Mouse (Mus musculus) ZHBTc4 (cell line): ENCODE data around the gene Atic.

Source experiments
- DNase-seq: peaks from one replicate; pipeline ENCODE4 v3.0.0-alpha.2; 2011; ENCODE audit warnings: low read depth, low spot score

Atic gene

GRCm38 (mm10) chr1:71556688-71557612 is at the start of gene Atic:
Atic (plus strand) TSS chr1:71557150.
- DNase-seq = peak; percentile 98

- DNase-seq = peak; percentile 76
Measured at GRCm38 (mm10) chr1:71507251-71507650, 49.7 kb upstream of the Atic start.

DNA sequence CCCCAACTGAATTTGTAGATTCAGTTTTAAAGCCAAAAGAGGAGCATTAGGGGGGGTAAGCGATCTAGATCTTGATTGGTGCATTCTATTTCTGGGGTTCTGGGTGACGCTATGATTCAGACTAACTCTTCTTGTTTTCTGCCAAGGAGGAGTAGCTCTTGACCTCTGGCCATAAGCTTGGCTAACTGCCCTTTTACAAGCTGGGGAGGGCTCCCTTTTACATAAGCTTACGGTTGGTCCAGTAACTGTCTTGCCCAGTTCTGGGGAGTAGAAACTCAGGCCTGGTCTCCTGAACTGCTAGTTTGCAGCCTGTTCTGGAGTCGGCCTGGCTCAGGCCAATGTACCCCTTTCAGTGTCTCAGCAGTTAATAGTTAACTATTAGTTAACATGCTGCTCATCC is 41.9 kb upstream of the Atic start:
- no peak for DNase-seq

DNA sequence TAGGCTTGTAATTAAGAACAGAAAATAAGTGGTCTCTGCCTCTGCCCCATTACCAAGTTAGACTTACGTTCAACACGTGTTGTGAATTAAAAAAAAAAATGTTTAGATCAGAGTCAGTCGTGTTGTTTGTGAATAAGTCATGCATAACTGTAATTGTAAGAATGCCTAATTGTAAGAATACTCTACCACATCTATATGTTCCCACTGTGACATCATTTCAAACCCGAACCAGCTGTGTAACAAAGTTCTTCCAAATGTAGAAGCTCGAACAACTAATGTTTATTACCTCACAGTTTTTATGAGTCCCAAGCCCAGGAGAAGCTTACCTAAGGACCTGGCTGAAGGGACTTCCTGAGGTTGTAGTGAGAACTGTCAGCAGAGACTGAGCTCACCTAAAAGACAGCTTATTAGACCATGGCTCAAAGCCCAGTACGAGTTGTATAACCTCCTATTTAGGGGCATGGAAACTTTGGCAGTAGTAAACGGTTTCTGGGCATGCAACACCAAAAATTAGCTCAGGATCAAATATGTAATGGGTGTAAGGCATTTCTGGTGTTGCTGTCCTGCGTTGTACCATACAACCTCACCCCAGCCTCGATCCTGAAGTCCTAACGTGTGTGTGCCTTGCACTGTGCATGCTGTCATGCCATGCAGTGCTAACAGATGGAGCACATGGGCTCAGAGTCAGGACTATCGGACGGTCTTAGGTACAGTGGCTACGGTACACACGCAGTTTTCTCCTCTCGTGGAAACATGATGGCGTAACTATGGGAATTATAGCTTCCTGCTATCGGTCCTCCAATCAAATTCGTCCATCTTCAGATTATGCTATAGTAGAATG is 27.9 kb upstream of the Atic start:
- DNase-seq = no peak

GRCm38 (mm10) chr1:71530779-71531178 is 26.2 kb upstream of the Atic start:
- DNase-seq = peak; percentile 51

- peak; percentile 93 for DNase-seq
Measured at GRCm38 (mm10) chr1:71531653-71532052, 25.3 kb upstream of the Atic start.

- DNase-seq = no peak
Measured at GRCm38 (mm10) chr1:71539641-71540040, 17.3 kb upstream of the Atic start.

DNA sequence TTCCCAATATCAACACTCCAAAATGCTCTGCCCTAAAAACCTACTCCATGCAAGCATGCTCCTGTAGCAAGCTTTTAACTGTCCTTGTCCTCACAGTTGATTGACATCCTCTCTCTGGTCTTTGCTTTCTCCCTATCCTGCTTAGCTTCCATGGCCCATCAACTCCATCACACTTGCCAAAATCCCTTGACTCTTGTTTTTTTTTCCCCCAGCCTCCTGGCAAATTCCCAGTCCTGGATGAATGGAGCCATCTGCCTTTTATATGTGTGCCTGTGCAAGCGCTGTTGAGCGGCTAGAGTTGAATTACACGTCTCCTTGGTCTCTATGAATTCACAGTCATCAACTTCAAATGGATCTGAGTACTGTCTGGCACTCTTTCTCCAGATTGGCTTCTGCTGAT is 16.5 kb upstream of the Atic start:
- DNase-seq = no peak

GRCm38 (mm10) chr1:71550626-71551195 is 6.2 kb upstream of the Atic start:
- peak; percentile 64 for DNase-seq

DNA sequence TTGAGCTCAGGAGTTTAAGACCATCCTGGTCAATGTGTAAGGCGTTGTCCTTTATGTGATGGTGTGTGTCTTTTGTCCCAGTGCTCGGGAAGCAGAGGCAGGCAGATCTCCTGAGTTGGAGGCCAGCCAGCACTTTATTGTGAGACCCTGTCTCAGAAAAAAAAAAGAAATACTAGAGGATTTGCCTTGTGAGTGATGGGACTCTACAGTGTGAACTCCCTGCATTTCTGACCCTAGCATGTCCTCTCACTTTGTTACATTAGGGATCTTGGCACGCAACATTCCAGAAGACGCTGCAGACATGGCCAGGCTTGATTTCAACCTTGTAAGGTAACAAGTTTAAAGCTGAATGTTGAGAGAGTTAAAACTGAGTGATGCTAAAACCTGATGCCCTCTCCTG is 3.7 kb downstream of the Atic start:
- no peak for DNase-seq

GRCm38 (mm10) chr1:71564291-71564690 is 7.3 kb downstream of the Atic start:
- no peak for DNase-seq

- DNase-seq = no peak
Measured at GRCm38 (mm10) chr1:71567884-71568605, 11.1 kb downstream of the Atic start.

GRCm38 (mm10) chr1:71570116-71570515 is 13.2 kb downstream of the Atic start:
- no peak for DNase-seq

- DNase-seq = no peak
Measured at GRCm38 (mm10) chr1:71575987-71576386, 19.0 kb downstream of the Atic start.

DNA sequence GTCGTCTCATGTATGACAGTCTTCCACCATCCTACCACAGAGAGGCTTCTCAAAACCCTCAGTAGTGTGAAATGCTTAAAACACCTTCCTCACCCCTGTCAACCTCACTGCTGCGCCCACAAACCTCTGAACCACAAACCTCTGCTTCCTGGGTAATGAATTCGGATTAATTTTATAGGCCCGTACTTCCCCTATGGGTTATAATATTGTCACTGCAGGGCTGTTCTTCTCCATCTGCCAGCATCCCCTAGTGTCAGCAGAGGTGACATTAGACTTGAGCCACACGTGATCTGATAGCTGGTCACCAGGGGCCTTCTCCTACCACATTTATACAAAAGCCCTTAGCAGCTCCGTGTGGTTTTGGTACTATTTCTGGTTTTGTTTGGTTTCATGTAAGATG is 19.9 kb downstream of the Atic start:
- DNase-seq = no peak

DNA sequence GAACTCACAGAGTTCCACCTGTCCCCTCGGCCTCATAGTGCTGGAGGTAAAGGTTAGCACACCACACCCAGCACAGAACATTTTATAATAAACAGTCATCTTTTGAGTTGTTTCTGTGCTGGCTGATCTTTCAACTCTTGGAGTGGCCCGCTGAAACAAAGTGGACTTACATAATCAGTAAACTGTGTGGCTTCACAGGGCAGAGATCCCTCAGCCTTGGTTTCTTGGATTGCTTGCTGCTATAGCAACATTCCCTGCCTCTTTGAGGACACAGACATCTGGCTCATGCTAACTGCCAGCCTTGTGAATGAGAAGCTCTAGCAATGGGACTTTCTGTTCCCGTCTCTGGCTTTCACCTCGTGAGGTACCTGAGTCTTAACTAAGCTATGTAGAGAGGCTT is 22.6 kb downstream of the Atic start:
- DNase-seq = no peak

GRCm38 (mm10) chr1:71580408-71580807 is 23.5 kb downstream of the Atic start:
- no peak for DNase-seq

- no peak for DNase-seq
Measured at GRCm38 (mm10) chr1:71583302-71583701, 26.4 kb downstream of the Atic start.

- DNase-seq = no peak
Measured at GRCm38 (mm10) chr1:71583900-71584299, 26.9 kb downstream of the Atic start.

- DNase-seq = no peak
Measured at GRCm38 (mm10) chr1:71586658-71587057, 29.7 kb downstream of the Atic start.

DNA sequence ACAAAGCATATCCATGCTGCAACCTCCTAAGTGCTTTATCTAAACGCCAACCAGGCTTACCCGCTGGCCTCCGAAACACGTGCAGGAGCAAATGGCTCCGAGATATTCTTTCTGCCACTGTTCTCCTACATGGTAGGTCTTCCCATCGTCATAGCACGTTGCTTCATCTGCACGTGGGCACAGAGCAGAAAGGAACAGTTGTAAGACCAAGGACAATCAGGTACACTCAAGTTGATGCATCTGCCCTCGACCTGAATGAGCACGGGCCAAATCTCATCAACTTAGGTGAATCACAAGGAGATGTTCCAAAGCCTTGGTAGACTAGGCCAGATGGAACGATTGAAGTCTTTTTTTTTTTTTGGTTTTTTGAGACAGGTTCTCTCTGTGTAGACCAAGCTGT is 33.1 kb downstream of the Atic start:
- no peak for DNase-seq

DNA sequence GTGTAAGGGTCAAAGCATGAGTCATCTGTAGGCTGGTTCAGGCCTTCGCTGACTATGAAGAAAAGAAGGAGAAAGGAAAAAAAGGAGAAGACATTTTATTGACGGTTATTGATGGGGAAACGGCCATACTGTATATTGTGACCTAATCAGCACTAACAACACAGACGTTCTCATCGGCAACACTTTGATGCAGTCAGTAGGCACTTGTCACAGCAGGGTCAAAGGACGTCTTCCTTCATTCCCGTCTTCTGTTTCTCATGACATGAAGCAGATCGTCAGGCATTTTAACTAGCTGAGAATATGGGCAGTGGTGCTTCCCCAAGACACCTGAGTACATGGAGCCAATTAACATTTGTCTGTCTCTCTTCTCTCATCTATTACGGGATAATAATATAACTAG is 36.2 kb downstream of the Atic start:
- DNase-seq = no peak
